16 mouse cellular contexts compared by ENCODE assay signal in genomic region chr12:30308197-30308939, GRCm38 (mm10).
DNase-seq lines count a peak whose midpoint lies in the region; ATAC-seq and TF ChIP-seq lines count a peak whose summit lies in the region.
"Had no signal": no experiment of that assay in that cellular context is flagged by ENCODE, and none has a peak within 500 bp of the region (broad histone marks: within the 10 kb centered on the region; RNA-seq: fewer than 3 reads in every experiment).

No protein-coding gene starts in this region.

- DNase-seq in forebrain, embryonic 14.5 days (ENCODE audit: low spot score), result peak; percentile 74
- DNase-seq in kidney, postnatal 0 days (ENCODE audit: low spot score), result peak; percentile 30
- DNase-seq in kidney, adult 2 months, result no peak
- DNase-seq in right cerebral cortex, postnatal 10 days (ENCODE audit: low spot score in 2 of 2), result peak; percentile 33 to 40
- no peak for DNase-seq in right cerebral cortex, postnatal 4 days
- peak; percentile 39 for DNase-seq in telencephalon, adult 2 months (ENCODE audit: low read depth, low spot score)
- no peak for DNase-seq in left cerebral cortex, adult 9 months (ENCODE audit: low spot score in 2 of 2)
- DNase-seq: adrenal gland, postnatal 36 days; cerebellum, adult 9-11 months; gastrocnemius, adult 2 months; kidney, postnatal 25 days; left cerebral cortex, postnatal 4 days; thymus, postnatal 25 days had no signal

- no peak overlapping the region for H3K4me2 ChIP-seq in forebrain, embryonic 14.5 days (ENCODE audit: low read length)
- H3K4me2 ChIP-seq in forebrain, embryonic 12.5 days, result no peak overlapping the region
- H3K4me2 ChIP-seq in kidney, postnatal 0 days (ENCODE audit: low read length), result no peak overlapping the region
- H3K4me2 ChIP-seq: hindbrain, embryonic 13.5 days had no signal

- no peaks in the 10 kb centered on the region for H3K27me3 ChIP-seq in forebrain, embryonic 14.5 days (replicated peaks; ENCODE audit: control insufficient read depth, insufficient read depth, low read length)
- H3K27me3 ChIP-seq in forebrain, embryonic 12.5 days, result no peaks in the 10 kb centered on the region
- H3K27me3 ChIP-seq in kidney, postnatal 0 days (ENCODE audit: insufficient read depth, low read length), result no peaks in the 10 kb centered on the region
- no peaks in the 10 kb centered on the region for H3K27me3 ChIP-seq in kidney, adult 2 months (replicated peaks; ENCODE audit: control insufficient read depth, insufficient read depth, low read length)
- H3K27me3 ChIP-seq: hindbrain, embryonic 13.5 days had no signal

- ATAC-seq in forebrain, embryonic 14.5 days, result peak; percentile 46; the same call in 1 of the 2 replicates
- ATAC-seq in forebrain, embryonic 12.5 days (ENCODE audit: low FRiP score), result no peak
- ATAC-seq in kidney, postnatal 0 days (replicated peaks; ENCODE audit: low FRiP score, low read depth), result no peak
- ATAC-seq: Patski had no signal

- no peak overlapping the region for H3K27ac ChIP-seq in forebrain, embryonic 14.5 days (ENCODE audit: low read depth, low read length)
- no peak overlapping the region for H3K27ac ChIP-seq in forebrain, embryonic 12.5 days
- H3K27ac ChIP-seq in kidney, postnatal 0 days, result no peak overlapping the region
- H3K27ac ChIP-seq in kidney, adult 2 months (ENCODE audit: insufficient read depth, low read depth, low read length), result no peak overlapping the region
- H3K27ac ChIP-seq: gastrocnemius, adult 2 months; hindbrain, embryonic 13.5 days had no signal

- peaks cover 3% of the 10 kb centered on the region; the same call in 1 of the 2 replicates for H3K4me1 ChIP-seq in forebrain, embryonic 14.5 days (ENCODE audit: control insufficient read depth, insufficient read depth, low read length)
- peaks cover 7% of the 10 kb centered on the region; the same call in 1 of the 2 replicates for H3K4me1 ChIP-seq in forebrain, embryonic 12.5 days
- no peaks in the 10 kb centered on the region for H3K4me1 ChIP-seq in kidney, postnatal 0 days (replicated peaks; ENCODE audit: insufficient read depth, low read length)
- no peaks in the 10 kb centered on the region for H3K4me1 ChIP-seq in kidney, adult 2 months (ENCODE audit: control insufficient read depth, insufficient read depth, low read length)

- no peak for TF ChIP-seq CTCF in kidney, postnatal 0 days (IDR thresholded peaks at IDR 0.05; ENCODE audit: low read depth)
- no peak for TF ChIP-seq CTCF in kidney, adult 2 months (conservative IDR thresholded peaks at IDR 0.05; ENCODE audit: insufficient read depth, insufficient read length, low read depth, low read length)

- no peaks in the 10 kb centered on the region for H3K36me3 ChIP-seq in forebrain, embryonic 14.5 days (ENCODE audit: control insufficient read depth, insufficient read depth, low read length)
- H3K36me3 ChIP-seq in forebrain, embryonic 12.5 days (replicated peaks), result no peaks in the 10 kb centered on the region
- H3K36me3 ChIP-seq in kidney, postnatal 0 days (ENCODE audit: insufficient read depth, low read length), result no peaks in the 10 kb centered on the region
- H3K36me3 ChIP-seq in kidney, adult 2 months (ENCODE audit: control insufficient read depth, insufficient read depth, low read length), result no peaks in the 10 kb centered on the region
- H3K36me3 ChIP-seq: hindbrain, embryonic 13.5 days had no signal

- TF ChIP-seq POLR2A in kidney, adult 2 months (IDR thresholded peaks at IDR 0.05; ENCODE audit: low read depth, low read length), result no peak

- H3K9me3 ChIP-seq in forebrain, embryonic 14.5 days (replicated peaks; ENCODE audit: control insufficient read depth, low read length), result no peaks in the 10 kb centered on the region
- no peaks in the 10 kb centered on the region for H3K9me3 ChIP-seq in forebrain, embryonic 12.5 days
- no peaks in the 10 kb centered on the region for H3K9me3 ChIP-seq in kidney, postnatal 0 days (replicated peaks; ENCODE audit: low read length)
- H3K9me3 ChIP-seq: hindbrain, embryonic 13.5 days had no signal

- no peak overlapping the region for H3K9ac ChIP-seq in forebrain, embryonic 14.5 days (ENCODE audit: low read length)
- no peak overlapping the region for H3K9ac ChIP-seq in forebrain, embryonic 12.5 days
- H3K9ac ChIP-seq in kidney, postnatal 0 days (ENCODE audit: low read depth, low read length), result no peak overlapping the region
- H3K9ac ChIP-seq: hindbrain, embryonic 13.5 days had no signal

- 46% methylated on average over 5 of the region's 5 CpGs for WGBS in forebrain, embryonic 14.5 days
- 72% methylated on average over 5 of the region's 5 CpGs for WGBS in forebrain, embryonic 12.5 days
- WGBS in kidney, postnatal 0 days, result 50% methylated on average over 5 of the region's 5 CpGs
- 60% methylated on average over 5 of the region's 5 CpGs for WGBS in kidney, adult 2 months

- no peak overlapping the region for H3K4me3 ChIP-seq in forebrain, embryonic 14.5 days (ENCODE audit: low read depth, low read length)
- no peak overlapping the region for H3K4me3 ChIP-seq in forebrain, embryonic 12.5 days (replicated peaks)
- H3K4me3 ChIP-seq in kidney, postnatal 0 days (replicated peaks; ENCODE audit: low read depth, low read length), result no peak overlapping the region
- H3K4me3 ChIP-seq in kidney, adult 2 months (ENCODE audit: insufficient read depth, low read depth, low read length), result no peak overlapping the region
- H3K4me3 ChIP-seq: gastrocnemius, adult 2 months; hindbrain, embryonic 13.5 days had no signal

Comparison
In these comparisons a context has a peak if more than half of its experiments do, and no peak if none do; other contexts are left out.
1. DNase-seq: peak in forebrain, embryonic 14.5 days (single experiment), kidney, postnatal 0 days (single experiment), right cerebral cortex, postnatal 10 days (2 of 2) and telencephalon, adult 2 months (single experiment); none in kidney, adult 2 months (single experiment), right cerebral cortex, postnatal 4 days (single experiment) and left cerebral cortex, adult 9 months (0 of 2).